Mouse (Mus musculus) embryonic facial prominence, embryonic 13.5 days (tissue): ENCODE measurements around the gene Fam243. TPM values are rescaled to one million over a fixed set of nuclear protein-coding genes. Genes with fewer than 3 reads are reported as not detected.

Experiments used
- polyA plus RNA-seq: library from polyadenylated mRNA; unstranded; fragments of >200 nt; fragmentation: Nextera tagmentation; extraction: Ambion mirVana; gene quantifications from 2 replicates; pipeline ENCODE4 v1.2.1, GENCODE M21; 2015

The Fam243 gene
- polyA plus RNA-seq, 1 experiment from 2014 or later = not detected

Other genes with a start within 250 kb of the Fam243 start
- 0.15 and 0.41 TPM in 2 replicates for gene Kcne2, start 29.1 kb downstream of the Fam243 start, polyA plus RNA-seq
- 128 and 138 TPM in 2 replicates for gene Smim11, start 20.2 kb downstream of the Fam243 start, polyA plus RNA-seq
- gene Kcne1, start 38.0 kb upstream of the Fam243 start, polyA plus RNA-seq = 0.13 and 0.74 TPM in 2 replicates
- gene Rcan1, start 149.4 kb upstream of the Fam243 start, polyA plus RNA-seq = 34.9 and 37.2 TPM in 2 replicates
- 3.0 and 3.8 TPM in 2 replicates for gene Clic6, start 164.3 kb upstream of the Fam243 start, polyA plus RNA-seq